Mouse (Mus musculus): ENCODE results near the gene Tmem126b.

- TF ChIP-seq CTCF (IDR thresholded peaks at IDR 0.05; ENCODE audit: low read depth, low read length) (no peak), POLR2A (IDR thresholded peaks at IDR 0.05; ENCODE audit: borderline replicate concordance, low read depth, low read length) (no peak)
These were observed 2.3 kb downstream of the Tmem126b start for GRCm38 (mm10) chr7:90473511-90473910.
